35 mouse cellular contexts compared by ENCODE assay signal in genomic region chr13:70348965-70349364, GRCm38 (mm10).
"Had no signal": no experiment of that assay in that cellular context is flagged by ENCODE, and none has a peak within 500 bp of the region (broad histone marks: within the 10 kb centered on the region; RNA-seq: fewer than 3 reads in every experiment).

No protein-coding gene starts in this region.

- H3K27ac ChIP-seq: heart, adult 2 months; heart, embryonic 10.5 days; heart, embryonic 13.5 days; heart, embryonic 15.5 days; hindbrain, embryonic 12.5 days; hindbrain, embryonic 13.5 days; hindbrain, embryonic 14.5 days; hindbrain, embryonic 15.5 days; hindbrain, postnatal 0 days; intestine, embryonic 15.5 days; kidney, embryonic 15.5 days; kidney, postnatal 0 days; layer of hippocampus, adult 2 months had no signal

- ATAC-seq: hindbrain, embryonic 16.5 days; hindbrain, postnatal 0 days; inflammation-experienced regulatory T-cells, adult 6 months; intestine, embryonic 15.5 days; intestine, embryonic 16.5 days; intestine, postnatal 0 days had no signal

- H3K9me3 ChIP-seq: heart, embryonic 10.5 days; heart, embryonic 15.5 days; hindbrain, embryonic 12.5 days; hindbrain, embryonic 13.5 days; hindbrain, embryonic 15.5 days; intestine, embryonic 15.5 days; kidney, embryonic 15.5 days had no signal

- H3K36me3 ChIP-seq: heart, embryonic 10.5 days; heart, embryonic 12.5 days; heart, embryonic 13.5 days; heart, embryonic 15.5 days; hindbrain, embryonic 10.5 days; hindbrain, embryonic 12.5 days; hindbrain, embryonic 13.5 days; hindbrain, embryonic 15.5 days; intestine, embryonic 15.5 days; kidney, embryonic 15.5 days had no signal

- H3K4me3 ChIP-seq: heart, adult 2 months; heart, embryonic 10.5 days; heart, embryonic 12.5 days; heart, embryonic 13.5 days; heart, embryonic 15.5 days; hindbrain, embryonic 10.5 days; hindbrain, embryonic 12.5 days; hindbrain, embryonic 13.5 days; hindbrain, embryonic 15.5 days; intestine, embryonic 15.5 days; kidney, embryonic 15.5 days; layer of hippocampus, adult 2 months had no signal

- H3K4me2 ChIP-seq: heart, embryonic 11.5 days; heart, embryonic 12.5 days; heart, embryonic 13.5 days; heart, embryonic 15.5 days; hindbrain, embryonic 12.5 days; hindbrain, embryonic 13.5 days; hindbrain, embryonic 14.5 days; hindbrain, embryonic 15.5 days; intestine, embryonic 15.5 days; kidney, embryonic 15.5 days had no signal

- H3K4me1 ChIP-seq: heart, embryonic 10.5 days; heart, embryonic 12.5 days; heart, embryonic 13.5 days; heart, embryonic 15.5 days; intestine, embryonic 15.5 days had no signal

- DNase-seq: heart, adult 18-20 months; heart, adult 2 months; heart, postnatal 10 days; heart, postnatal 14 days; heart, postnatal 36 days; heart, postnatal 4 days; kidney, adult 11 months; kidney, adult 18-20 months; kidney, adult 2 months; kidney, adult 8-10 months; kidney, adult 9 months; kidney, postnatal 10 days; kidney, postnatal 14 days; kidney, postnatal 25 days; kidney, postnatal 36 days; layer of hippocampus, adult 9-11 months had no signal

- H3K9ac ChIP-seq: heart, embryonic 12.5 days; heart, embryonic 13.5 days; heart, embryonic 15.5 days; hindbrain, embryonic 12.5 days; hindbrain, embryonic 13.5 days; hindbrain, embryonic 14.5 days; hindbrain, embryonic 15.5 days; intestine, embryonic 15.5 days; kidney, embryonic 15.5 days had no signal

- H3K27me3 ChIP-seq: heart, embryonic 12.5 days; heart, embryonic 13.5 days; heart, embryonic 15.5 days; hindbrain, embryonic 12.5 days; hindbrain, embryonic 13.5 days; hindbrain, embryonic 15.5 days; intestine, embryonic 15.5 days; kidney, embryonic 15.5 days had no signal
